Mouse (Mus musculus): ENCODE measurements around the gene Rgs7.

Gene Rgs7

GRCm38 (mm10) chr1:175178733-175179132 is 313.6 kb downstream of the Rgs7 start:
- in situ Hi-C loops (cut with MboI): no loop called here

- in situ Hi-C loops (cut with MboI): no loop called here
Measured at GRCm38 (mm10) chr1:175174918-175175675, 317.2 kb downstream of the Rgs7 start.

GRCm38 (mm10) chr1:175155469-175155868 is 336.8 kb downstream of the Rgs7 start:
- in situ Hi-C loops (cut with MboI): no loop called here

GRCm38 (mm10) chr1:175143051-175143450 is 349.2 kb downstream of the Rgs7 start:
- in situ Hi-C loops (cut with MboI): no loop called here

GRCm38 (mm10) chr1:175128525-175128924 is 363.8 kb downstream of the Rgs7 start:
- in situ Hi-C loops (cut with MboI): no loop called here

GRCm38 (mm10) chr1:175124416-175124815 is 367.9 kb downstream of the Rgs7 start:
- in situ Hi-C loops (cut with MboI): no loop called here

- in situ Hi-C loops (cut with MboI): no loop called here
Measured at GRCm38 (mm10) chr1:175118904-175119555, 373.3 kb downstream of the Rgs7 start.

GRCm38 (mm10) chr1:175108270-175108860 is 383.9 kb downstream of the Rgs7 start:
- in situ Hi-C loops (cut with MboI): no loop called here

- in situ Hi-C loops (cut with MboI): no loop called here
Measured at GRCm38 (mm10) chr1:175106315-175106714, 386.0 kb downstream of the Rgs7 start.

- in situ Hi-C loops (cut with MboI): no loop called here
Measured at GRCm38 (mm10) chr1:175105426-175105825, 386.9 kb downstream of the Rgs7 start.

- in situ Hi-C loops (cut with MboI): no loop called here
Measured at GRCm38 (mm10) chr1:175097014-175097413, 395.3 kb downstream of the Rgs7 start.

GRCm38 (mm10) chr1:175082104-175082503 is 410.2 kb downstream of the Rgs7 start:
- in situ Hi-C loops (cut with MboI): no loop called here

- in situ Hi-C loops (cut with MboI): no loop called here
Measured at GRCm38 (mm10) chr1:175079819-175080608, 412.3 kb downstream of the Rgs7 start.

- in situ Hi-C loops (cut with MboI): no loop called here
Measured at GRCm38 (mm10) chr1:175073500-175074232, 418.6 kb downstream of the Rgs7 start.

- in situ Hi-C loops (cut with MboI): no loop called here
Measured at GRCm38 (mm10) chr1:175069758-175070290, 422.5 kb downstream of the Rgs7 start.

- in situ Hi-C loops (cut with MboI): no loop called here
Measured at GRCm38 (mm10) chr1:175049121-175049520, 443.2 kb downstream of the Rgs7 start.

- in situ Hi-C loops (cut with MboI): no loop called here
Measured at GRCm38 (mm10) chr1:175041167-175041817, 451.0 kb downstream of the Rgs7 start.

- in situ Hi-C loops (cut with MboI): no loop called here
Measured at GRCm38 (mm10) chr1:175040038-175040437, 452.3 kb downstream of the Rgs7 start.

- in situ Hi-C loops (cut with MboI): no loop called here
Measured at GRCm38 (mm10) chr1:175039567-175039966, 452.7 kb downstream of the Rgs7 start.

GRCm38 (mm10) chr1:175035461-175035860 is 456.8 kb downstream of the Rgs7 start:
- in situ Hi-C loops (cut with MboI): no loop called here

- in situ Hi-C loops (cut with MboI): no loop called here
Measured at GRCm38 (mm10) chr1:175032015-175032414, 460.3 kb downstream of the Rgs7 start.
